Comparison of ENCODE assay signal across 8 mouse cellular contexts in the genomic region with DNA sequence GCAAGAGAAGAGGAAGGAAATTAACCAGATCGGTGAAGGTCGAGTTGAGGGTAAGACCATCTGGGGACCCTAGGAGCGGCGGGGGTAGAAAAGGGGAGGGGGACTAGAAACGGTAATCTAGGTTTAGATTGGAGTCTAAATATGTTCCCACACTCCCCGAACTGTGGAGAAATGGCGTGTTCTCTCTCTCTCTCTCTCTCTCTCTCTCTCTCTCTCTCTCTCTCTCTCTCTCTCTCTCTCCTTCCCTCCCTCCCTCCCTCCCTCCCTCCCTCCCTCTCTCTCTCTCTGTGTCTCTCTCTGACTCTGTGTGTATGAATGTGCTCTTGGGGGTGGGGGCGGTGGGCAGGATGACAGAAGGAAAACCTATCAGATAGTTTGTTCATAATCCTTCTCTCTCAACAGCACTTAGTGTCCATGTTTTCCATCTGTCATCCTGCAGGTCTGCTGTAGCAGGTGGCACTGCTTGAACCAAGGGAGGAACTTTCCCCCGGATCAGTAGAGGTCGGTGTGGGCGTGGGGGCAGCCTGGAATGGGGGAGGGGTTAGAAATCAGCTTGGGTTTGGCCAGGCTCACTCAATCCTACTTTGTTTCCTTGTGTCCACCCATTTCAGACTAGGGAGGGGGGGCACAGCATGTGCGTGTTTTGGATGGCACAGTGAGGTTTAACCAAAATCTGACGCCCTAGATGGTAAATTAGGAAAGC. TPM values are rescaled to one million over a fixed set of nuclear protein-coding genes. Genes with fewer than 3 reads are reported as not detected.
DNase-seq lines count a peak whose midpoint lies in the region; ATAC-seq and TF ChIP-seq lines count a peak whose summit lies in the region.

No protein-coding gene starts in this region.

- peak overlapping the region; percentile 88 for H3K4me3 ChIP-seq in gastrocnemius, adult 2 months
- peak overlapping the region; percentile 62 to 72 for H3K4me3 ChIP-seq in ES-E14 (ENCODE audit: insufficient read depth in 1 of 2, low read depth in 1 of 2, low read length in 2 of 2, poor library complexity in 1 of 2, severe bottlenecking in 1 of 2)
- H3K4me3 ChIP-seq in forebrain, embryonic 11.5 days (ENCODE audit: low read depth, low read length): peak overlapping the region; percentile 53
- peak overlapping the region; percentile 60 for H3K4me3 ChIP-seq in limb, embryonic 10.5 days

- peaks cover 0 to 2% of the 10 kb centered on the region in 2 experiments; a peak in 1 of 4 replicates for H3K4me1 ChIP-seq in ES-E14 (ENCODE audit: control insufficient read depth in 2 of 2, insufficient read depth in 2 of 2, low read length in 2 of 2, poor library complexity in 1 of 2)
- no peaks in the 10 kb centered on the region for H3K4me1 ChIP-seq in forebrain, embryonic 11.5 days (replicated peaks; ENCODE audit: control insufficient read depth, insufficient read depth, low read length)
- H3K4me1 ChIP-seq in limb, embryonic 10.5 days: peaks cover 10% of the 10 kb centered on the region

- no peaks in the 10 kb centered on the region for H3K9me3 ChIP-seq in ES-E14 (ENCODE audit: control insufficient read depth, insufficient read depth, low read depth, low read length)
- H3K9me3 ChIP-seq in forebrain, embryonic 11.5 days (ENCODE audit: control insufficient read depth, low read length): no peaks in the 10 kb centered on the region
- H3K9me3 ChIP-seq in limb, embryonic 10.5 days (replicated peaks): no peaks in the 10 kb centered on the region

- no peaks in the 10 kb centered on the region; the same call in 1 of the 2 replicates for H3K27me3 ChIP-seq in forebrain, embryonic 11.5 days (ENCODE audit: control insufficient read depth, insufficient read depth, low read length)
- H3K27me3 ChIP-seq in limb, embryonic 10.5 days (ENCODE audit: low read depth, poor library complexity, severe bottlenecking): peaks cover 66% of the 10 kb centered on the region

- peak overlapping the region; percentile 22; the same call in 1 of the 2 replicates for H3K9ac ChIP-seq in ES-E14 (ENCODE audit: insufficient read depth, low read depth, low read length, poor library complexity, severe bottlenecking)
- H3K9ac ChIP-seq in forebrain, embryonic 11.5 days (ENCODE audit: low read length): peak overlapping the region; percentile 69

- peak; percentile 16 for DNase-seq in gastrocnemius, adult 2 months
- no peak for DNase-seq in gastrocnemius, postnatal 4 days (ENCODE audit: low spot score in 2 of 2)
- DNase-seq in ES-E14 (ENCODE audit: low read depth, low spot score): no peak
- no peak for DNase-seq in forebrain, embryonic 11.5 days (ENCODE audit: low spot score)
- DNase-seq in limb, embryonic 10.5 days (ENCODE audit: low spot score): no peak
- DNase-seq in naive thymus-derived CD4-positive, alpha-beta T cell, adult 2 months (ENCODE audit: low read depth): peak; percentile 4
- no peak for DNase-seq in layer of hippocampus, adult 11-12 months (ENCODE audit: low spot score)
- DNase-seq in c-Kit-positive CD71-positive TER-119-positive erythroid progenitor cells, embryonic 14.5 days (ENCODE audit: low spot score): no peak

- in situ Hi-C loops in ES-E14 (cut with MboI; ENCODE audit: low sequenced_read_pairs in 2 of 2, unreplicated experiment in 2 of 2): no loop called here

- peak overlapping the region; percentile 49 for H3K4me2 ChIP-seq in forebrain, embryonic 11.5 days (ENCODE audit: low read depth, low read length, severe bottlenecking)

- no peak for TF ChIP-seq CTCF in gastrocnemius, adult 2 months (IDR thresholded peaks at IDR 0.05)

- ATAC-seq in forebrain, embryonic 11.5 days (replicated peaks; ENCODE audit: low FRiP score): peak; percentile 48

- peak overlapping the region; percentile 82 for H3K27ac ChIP-seq in gastrocnemius, adult 2 months
- H3K27ac ChIP-seq in ES-E14 (ENCODE audit: insufficient read depth, low read depth, low read length, poor library complexity, severe bottlenecking): no peak overlapping the region
- no peak overlapping the region for H3K27ac ChIP-seq in forebrain, embryonic 11.5 days (ENCODE audit: low read depth, low read length)
- H3K27ac ChIP-seq in limb, embryonic 10.5 days: peak overlapping the region; percentile 84; the same call in 1 of the 2 replicates

- WGBS in forebrain, embryonic 11.5 days: 31% methylated on average over 13 of the region's 13 CpGs
- WGBS in limb, embryonic 10.5 days: 23% methylated on average over 11 of the region's 13 CpGs

- intact Hi-C loops in gastrocnemius, adult 2 months (cut with DNase I): no loop called here

- no peaks in the 10 kb centered on the region for H3K36me3 ChIP-seq in ES-E14 (ENCODE audit: control insufficient read depth, insufficient read depth, low read length, poor library complexity, severe bottlenecking)
- no peaks in the 10 kb centered on the region for H3K36me3 ChIP-seq in forebrain, embryonic 11.5 days (ENCODE audit: control insufficient read depth, insufficient read depth, low read length)
- H3K36me3 ChIP-seq in limb, embryonic 10.5 days: no peaks in the 10 kb centered on the region

TF ChIP-seq in ES-E14, 5 proteins besides CTCF, POLR2A, EP300 and RAD21:
- TF ChIP-seq ZNF384 (IDR thresholded peaks at IDR 0.05; ENCODE audit: low read depth, low read length) (no peak), MAFK (IDR thresholded peaks at IDR 0.05; ENCODE audit: insufficient read depth, low read depth, low read length) (no peak), ZC3H11A (IDR thresholded peaks at IDR 0.05; ENCODE audit: borderline replicate concordance, low read depth, low read length) (no peak), CHD2 (IDR thresholded peaks at IDR 0.05; ENCODE audit: low read depth, low read length) (no peak), HCFC1 (IDR thresholded peaks at IDR 0.05; ENCODE audit: borderline replicate concordance, insufficient read depth, low read length) (no peak)

RNA-seq across cellular contexts. Expression of a gene that starts 1.0 kb away (rescaled TPM):
- 10 to 100 TPM; 18.2 to 27.6 TPM for total RNA-seq in gastrocnemius, adult 2 months (2021)
- total RNA-seq in gastrocnemius, postnatal 4 days (2021): 10 to 100 TPM; 72.8 to 80.9 TPM
- total RNA-seq in ES-E14 (2012; rRNA removed): 5.5 and 5.8 TPM in 2 replicates
- polyA plus RNA-seq in forebrain, embryonic 11.5 days (2014; fragmentation: Nextera tagmentation; extraction: Ambion mirVana): 61.1 and 66.0 TPM in 2 replicates
- 35.4 and 47.4 TPM in 2 replicates for polyA plus RNA-seq in limb, embryonic 10.5 days (2016; fragmentation: Nextera tagmentation; extraction: Ambion mirVana)

RNA-seq across cellular contexts. Expression of a gene that starts 6.2 kb away (rescaled TPM):
- 1 to 10 TPM; 1.4 to 1.5 TPM for total RNA-seq in gastrocnemius, adult 2 months (2021)
- total RNA-seq in gastrocnemius, postnatal 4 days (2021): 10 to 100 TPM; 23.0 to 24.4 TPM
- total RNA-seq in ES-E14 (2012; rRNA removed): 4.2 and 8.0 TPM in 2 replicates
- 16.8 and 17.1 TPM in 2 replicates for polyA plus RNA-seq in forebrain, embryonic 11.5 days (2014; fragmentation: Nextera tagmentation; extraction: Ambion mirVana)
- 16.4 and 21.7 TPM in 2 replicates for polyA plus RNA-seq in limb, embryonic 10.5 days (2016; fragmentation: Nextera tagmentation; extraction: Ambion mirVana)

RNA-seq across cellular contexts. Expression of a gene that starts 39.7 kb away (rescaled TPM):
- total RNA-seq in gastrocnemius, adult 2 months (2021): 1 to 10 TPM; 1.4 to 2.4 TPM
- 10 to 100 TPM; 22.0 to 25.5 TPM for total RNA-seq in gastrocnemius, postnatal 4 days (2021)
- 13.7 and 17.5 TPM in 2 replicates for total RNA-seq in ES-E14 (2012; rRNA removed)
- polyA plus RNA-seq in forebrain, embryonic 11.5 days (2014; fragmentation: Nextera tagmentation; extraction: Ambion mirVana): 40.5 and 42.8 TPM in 2 replicates
- polyA plus RNA-seq in limb, embryonic 10.5 days (2016; fragmentation: Nextera tagmentation; extraction: Ambion mirVana): 30.7 and 44.3 TPM in 2 replicates

RNA-seq across cellular contexts. Expression of a gene that starts 51.6 kb away (rescaled TPM):
- 1 to 10 TPM; 1.5 to 3.4 TPM for total RNA-seq in gastrocnemius, adult 2 months (2021)
- total RNA-seq in gastrocnemius, postnatal 4 days (2021): 10 to 100 TPM; 67.5 to 87.0 TPM
- total RNA-seq in ES-E14 (2012; rRNA removed): 20.7 and 35.6 TPM in 2 replicates
- polyA plus RNA-seq in forebrain, embryonic 11.5 days (2014; fragmentation: Nextera tagmentation; extraction: Ambion mirVana): 70.7 and 72.5 TPM in 2 replicates
- polyA plus RNA-seq in limb, embryonic 10.5 days (2016; fragmentation: Nextera tagmentation; extraction: Ambion mirVana): 69.2 and 79.6 TPM in 2 replicates

Comparison
In these comparisons a context has a peak if more than half of its experiments do, and no peak if none do; other contexts are left out.
1. DNase-seq: peak in gastrocnemius, adult 2 months (single experiment) and naive thymus-derived CD4-positive, alpha-beta T cell, adult 2 months (single experiment); none in gastrocnemius, postnatal 4 days (0 of 2), ES-E14 (single experiment), forebrain, embryonic 11.5 days (single experiment), limb, embryonic 10.5 days (single experiment), layer of hippocampus, adult 11-12 months (single experiment) and c-Kit-positive CD71-positive TER-119-positive erythroid progenitor cells, embryonic 14.5 days (single experiment).
2. H3K27ac ChIP-seq: peak in gastrocnemius, adult 2 months (single experiment) and limb, embryonic 10.5 days (single experiment); none in ES-E14 (single experiment) and forebrain, embryonic 11.5 days (single experiment).
3. Peak in every context shown above with its lines, with median percentiles within 50 percentile points of each other: H3K4me3 ChIP-seq.